In the genomic region with DNA sequence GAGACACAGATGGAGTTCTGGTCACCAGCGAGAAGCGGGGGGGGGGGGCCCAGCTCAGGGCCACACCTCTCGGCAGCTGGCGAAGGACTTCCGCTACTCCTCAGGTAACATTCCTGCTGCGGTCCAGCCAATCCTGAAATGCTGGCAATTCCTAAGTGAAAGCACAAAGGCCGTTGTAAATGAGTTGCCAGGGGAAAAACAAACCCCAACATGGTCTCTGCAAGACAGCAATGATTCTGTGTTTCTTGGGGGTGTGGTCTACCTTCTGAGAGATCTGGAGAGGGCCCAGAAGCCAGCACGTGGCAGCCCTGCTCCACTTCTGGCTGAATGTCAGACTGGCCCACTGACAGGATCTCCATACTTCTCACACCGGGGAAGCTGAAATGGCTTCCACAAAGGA, we compare ENCODE assay signal across 11 mouse cellular contexts. TPM values are rescaled to one million over a fixed set of nuclear protein-coding genes. Genes with fewer than 3 reads are reported as not detected.
DNase-seq lines count a peak whose midpoint lies in the region; ATAC-seq and TF ChIP-seq lines count a peak whose summit lies in the region.
"Had no signal": no experiment of that assay in that cellular context is flagged by ENCODE, and none has a peak within 500 bp of the region (broad histone marks: within the 10 kb centered on the region; RNA-seq: fewer than 3 reads in every experiment).

No protein-coding gene starts in this region.

- no peaks in the 10 kb centered on the region for H3K9me3 ChIP-seq in kidney, embryonic 14.5 days (ENCODE audit: control insufficient read depth, low read length)
- H3K9me3 ChIP-seq in kidney, embryonic 16.5 days (ENCODE audit: low read length) = no peaks in the 10 kb centered on the region
- H3K9me3 ChIP-seq in lung, postnatal 0 days (ENCODE audit: low read length) = no peaks in the 10 kb centered on the region
- H3K9me3 ChIP-seq: neural tube, embryonic 13.5 days had no signal

- peak; percentile 69 for DNase-seq in kidney, adult 18-20 months
- DNase-seq in cerebellum, adult 9-11 months = peak; percentile 75
- peak; percentile 39 for DNase-seq in lung, postnatal 0 days (ENCODE audit: low spot score)
- DNase-seq in adrenal gland, adult 18-20 months (ENCODE audit: low spot score in 2 of 2) = no peak
- no peak for DNase-seq in left cerebral cortex, postnatal 25 days (ENCODE audit: low spot score in 2 of 2)

- no peak for ATAC-seq in kidney, embryonic 14.5 days (ENCODE audit: low FRiP score, low TSS enrichment)
- peak; percentile 54; the same call in 1 of the 2 replicates for ATAC-seq in kidney, embryonic 16.5 days (ENCODE audit: low FRiP score, low TSS enrichment)
- peak; percentile 65 for ATAC-seq in lung, postnatal 0 days
- no peak for ATAC-seq in erythroid progenitor cell, adult 5-6 weeks (replicated peaks; ENCODE audit: low FRiP score, poor library complexity, severe bottlenecking)
- ATAC-seq: CD4-positive, CD25-positive, alpha-beta regulatory T cell, adult 4 months had no signal

- no peaks in the 10 kb centered on the region for H3K36me3 ChIP-seq in kidney, embryonic 14.5 days (ENCODE audit: control insufficient read depth, insufficient read depth, low read length)
- no peaks in the 10 kb centered on the region for H3K36me3 ChIP-seq in kidney, embryonic 16.5 days (ENCODE audit: insufficient read depth, low read length)
- H3K36me3 ChIP-seq in lung, postnatal 0 days (ENCODE audit: insufficient read depth, low read length) = no peaks in the 10 kb centered on the region
- H3K36me3 ChIP-seq: neural tube, embryonic 13.5 days had no signal

- no peak overlapping the region for H3K27ac ChIP-seq in kidney, embryonic 14.5 days (ENCODE audit: low read depth, low read length)
- H3K27ac ChIP-seq in kidney, embryonic 16.5 days (ENCODE audit: low read length) = no peak overlapping the region
- no peak overlapping the region for H3K27ac ChIP-seq in lung, postnatal 0 days (ENCODE audit: low read length)
- H3K27ac ChIP-seq: macrophage; neural tube, embryonic 13.5 days had no signal

- no peaks in the 10 kb centered on the region for H3K27me3 ChIP-seq in kidney, embryonic 14.5 days (ENCODE audit: control insufficient read depth, insufficient read depth, low read length)
- no peaks in the 10 kb centered on the region; the same call in 1 of the 2 replicates for H3K27me3 ChIP-seq in kidney, embryonic 16.5 days (ENCODE audit: insufficient read depth, low read length)
- 0 out of 2 replicates have a peak, but pooled peaks cover 2% of the 10 kb centered on the region for H3K27me3 ChIP-seq in lung, postnatal 0 days (replicated peaks; ENCODE audit: insufficient read depth, low read length)

- WGBS in kidney, embryonic 14.5 days = 33% methylated on average over 9 of the region's 9 CpGs
- WGBS in kidney, embryonic 16.5 days = 32% methylated on average over 9 of the region's 9 CpGs
- 34% methylated on average over 9 of the region's 9 CpGs for WGBS in lung, postnatal 0 days

- no peak overlapping the region for H3K4me3 ChIP-seq in kidney, embryonic 14.5 days (ENCODE audit: low read length)
- no peak overlapping the region for H3K4me3 ChIP-seq in kidney, embryonic 16.5 days (ENCODE audit: low read length)
- no peak overlapping the region for H3K4me3 ChIP-seq in lung, postnatal 0 days (ENCODE audit: low read depth, low read length)
- H3K4me3 ChIP-seq: neural tube, embryonic 13.5 days had no signal

- TF ChIP-seq CTCF in lung, postnatal 0 days (IDR thresholded peaks at IDR 0.05) = no peak

- no peaks in the 10 kb centered on the region for H3K4me1 ChIP-seq in kidney, embryonic 14.5 days (ENCODE audit: control insufficient read depth, insufficient read depth, low read length)
- H3K4me1 ChIP-seq in kidney, embryonic 16.5 days (ENCODE audit: insufficient read depth, low read length) = no peaks in the 10 kb centered on the region
- H3K4me1 ChIP-seq in lung, postnatal 0 days (ENCODE audit: insufficient read depth, low read depth, low read length) = no peaks in the 10 kb centered on the region
- H3K4me1 ChIP-seq: neural tube, embryonic 13.5 days had no signal

- H3K4me2 ChIP-seq in kidney, embryonic 14.5 days (replicated peaks; ENCODE audit: low read depth, low read length) = no peak overlapping the region
- no peak overlapping the region for H3K4me2 ChIP-seq in kidney, embryonic 16.5 days (replicated peaks; ENCODE audit: low read depth, low read length)
- H3K4me2 ChIP-seq in lung, postnatal 0 days (replicated peaks; ENCODE audit: low read depth, low read length) = no peak overlapping the region
- H3K4me2 ChIP-seq: neural tube, embryonic 13.5 days had no signal

- no peak for TF ChIP-seq EP300 in lung, postnatal 0 days (IDR thresholded peaks at IDR 0.05)

- intact Hi-C loops in left cerebral cortex, postnatal 25 days (cut with DNase I) = no loop called here

- no peak overlapping the region for H3K9ac ChIP-seq in kidney, embryonic 14.5 days (ENCODE audit: low read depth, low read length)
- H3K9ac ChIP-seq in kidney, embryonic 16.5 days (replicated peaks; ENCODE audit: low read length) = no peak overlapping the region
- no peak overlapping the region for H3K9ac ChIP-seq in lung, postnatal 0 days (replicated peaks; ENCODE audit: low read depth)
- H3K9ac ChIP-seq: neural tube, embryonic 13.5 days had no signal

RNA-seq across cellular contexts. Expression of a gene that starts 34.7 kb away (rescaled TPM):
- 0.17 and 0.51 TPM in 2 replicates for polyA plus RNA-seq in kidney, embryonic 14.5 days (2014; fragmentation: Nextera tagmentation; extraction: Ambion mirVana)
- 0.51 and 0.81 TPM in 2 replicates for polyA plus RNA-seq in kidney, embryonic 16.5 days (2015; fragmentation: Nextera tagmentation; extraction: Ambion mirVana)
- polyA plus RNA-seq in lung, postnatal 0 days (2015; fragmentation: Nextera tagmentation; extraction: Ambion mirVana) = 0.96 and 1.2 TPM in 2 replicates
- 1 to 10 TPM; 2.4 to 3.1 TPM for total RNA-seq in adrenal gland, adult 18-20 months (2021)
- total RNA-seq in erythroid progenitor cell, adult 5-6 weeks (2015; ENCODE audit: low replicate concordance) = 4.0 and 6.7 TPM in 2 replicates
- 1.5 and 4.0 TPM in 2 replicates for total RNA-seq in erythroid progenitor cell, adult 5-6 weeks (2017; ENCODE audit: low replicate concordance)
- 10 to 100 TPM; 47.4 to 54.7 TPM for total RNA-seq in left cerebral cortex, postnatal 25 days (2021)

Comparison
In these comparisons a context has a peak if more than half of its experiments do, and no peak if none do; other contexts are left out.
1. ATAC-seq: peak in kidney, embryonic 16.5 days (single experiment) and lung, postnatal 0 days (single experiment); none in kidney, embryonic 14.5 days (single experiment) and erythroid progenitor cell, adult 5-6 weeks (single experiment).
2. DNase-seq: peak in kidney, adult 18-20 months (single experiment), cerebellum, adult 9-11 months (single experiment) and lung, postnatal 0 days (single experiment); none in adrenal gland, adult 18-20 months (0 of 2) and left cerebral cortex, postnatal 25 days (0 of 2).
3. RNA of a gene that starts 34.7 kb away (total RNA-seq): 47.4 to 54.7 TPM in left cerebral cortex, postnatal 25 days; 1.5 to 6.7 TPM in erythroid progenitor cell, adult 5-6 weeks and 2.4 to 3.1 TPM in adrenal gland, adult 18-20 months; every median in the first group is over 4 times any median in the second.